Mouse (Mus musculus): ENCODE results near the gene Slc26a3.

DNA sequence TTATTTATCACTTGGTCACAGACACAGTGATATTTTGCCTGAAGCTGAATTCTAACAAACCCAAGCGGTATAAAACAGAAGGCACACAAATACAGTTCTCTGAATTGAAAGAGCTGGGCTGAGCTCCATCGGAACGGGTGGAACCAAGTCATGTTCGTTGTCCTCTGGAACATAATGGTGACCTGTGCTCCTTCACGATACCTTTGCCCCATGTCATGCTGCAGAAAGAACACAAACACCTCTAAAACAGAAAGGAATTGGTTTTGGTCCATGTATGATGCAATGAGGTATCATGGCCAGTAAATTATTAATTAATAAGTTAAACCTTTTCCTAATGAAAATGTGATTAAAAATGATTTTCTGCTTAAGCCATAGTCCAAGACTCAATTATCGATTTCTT lies 11.3 kb downstream of the Slc26a3 start:
- TF ChIP-seq POLR2A (IDR thresholded peaks at IDR 0.05; ENCODE audit: low read depth, low read length) (no peak), CTCF (IDR thresholded peaks at IDR 0.05; ENCODE audit: extremely low read depth, insufficient read length, insufficient replicate concordance, low read depth, low read length) (no peak)
